Mouse (Mus musculus) megakaryocyte, embryonic 14.5 days (primary cell): ENCODE data around the gene Neo1. TPM values are rescaled to one million over a fixed set of nuclear protein-coding genes. Genes with fewer than 3 reads are reported as not detected.

ENCODE experiments used
- H3K27me3 ChIP-seq: replicated peaks from 2 replicates; pipeline ENCODE3; 2012; ENCODE audit warnings: inconsistent platforms
- H3K36me3 ChIP-seq: replicated peaks from 2 replicates; pipeline ENCODE3; 2012; ENCODE audit warnings: low read length, inconsistent platforms, mixed read lengths
- H3K4me1 ChIP-seq: 2 replicates; pipeline ENCODE4 v1.6.1; 2012; ENCODE audit warnings: inconsistent platforms
- H3K4me3 ChIP-seq: replicated peaks from 2 replicates; pipeline ENCODE3; 2012; ENCODE audit warnings: moderate library complexity, mild to moderate bottlenecking, inconsistent platforms
- H3K9me3 ChIP-seq: 2 replicates; pipeline ENCODE4 v1.6.1; 2012; ENCODE audit warnings: inconsistent platforms
- FLI1 ChIP-seq: IDR thresholded peaks from 2 replicates; pipeline ENCODE4 v1.6.1; 2012; ENCODE audit warnings: low read length, inconsistent platforms, mixed read lengths
- GATA1 ChIP-seq: IDR thresholded peaks from 3 replicates; pipeline ENCODE4 v1.6.1; 2012; ENCODE audit warnings: mixed read lengths, low read length, inconsistent platforms, borderline replicate concordance
- polyA plus RNA-seq: library from polyadenylated mRNA; stranded (reverse); fragments of >175 nt; gene quantifications from 2 replicates; pipeline ENCODE4 v1.2.3, GENCODE M21; 2012; ENCODE audit warnings: low replicate concordance; ENCODE audit not compliant: insufficient read depth

Neo1 gene
- polyA plus RNA-seq, 1 experiment: 0.37 TPM

DNA sequence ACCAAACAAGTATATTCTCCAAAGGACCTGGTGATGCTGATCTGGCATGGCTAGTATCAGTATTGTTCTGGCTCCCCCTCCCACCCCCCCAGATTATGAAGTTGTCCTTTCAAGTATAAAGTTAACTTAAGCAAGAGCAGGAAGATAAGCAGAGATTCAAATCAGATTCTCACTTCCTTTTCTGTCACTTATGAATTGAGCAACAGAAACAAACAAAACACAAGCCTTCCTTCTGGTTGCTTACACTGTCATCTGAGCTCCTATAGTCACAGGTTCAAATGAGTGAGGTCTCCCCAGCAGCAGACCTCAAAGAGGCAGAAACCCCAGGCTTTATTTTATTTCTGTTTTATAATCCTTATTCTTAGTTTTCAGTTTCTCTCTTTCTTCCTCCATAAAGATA is 136.6 kb downstream of the Neo1 start:
- Histone ChIP-seq H3K9me3 (no peaks in the 10 kb centered on the region), H3K36me3 (no peaks in the 10 kb centered on the region), H3K4me3 (no peak overlapping the region), H3K4me1 (no peaks in the 10 kb centered on the region), H3K27me3 (peaks cover 4% of the 10 kb centered on the region)
- TF ChIP-seq FLI1 (no peak), GATA1 (no peak)

GRCm38 (mm10) chr9:58891840-58892640 is 144.2 kb downstream of the Neo1 start:
- H3K4me1 ChIP-seq: no peaks in the 10 kb centered on the region
- no peak for TF ChIP-seq GATA1
- TF ChIP-seq FLI1: no peak
- H3K4me3 ChIP-seq: no peak overlapping the region
- peaks cover 3% of the 10 kb centered on the region for H3K27me3 ChIP-seq
- no peaks in the 10 kb centered on the region for H3K36me3 ChIP-seq
- peaks cover 3% of the 10 kb centered on the region; the same call in 1 of the 2 replicates for H3K9me3 ChIP-seq

DNA sequence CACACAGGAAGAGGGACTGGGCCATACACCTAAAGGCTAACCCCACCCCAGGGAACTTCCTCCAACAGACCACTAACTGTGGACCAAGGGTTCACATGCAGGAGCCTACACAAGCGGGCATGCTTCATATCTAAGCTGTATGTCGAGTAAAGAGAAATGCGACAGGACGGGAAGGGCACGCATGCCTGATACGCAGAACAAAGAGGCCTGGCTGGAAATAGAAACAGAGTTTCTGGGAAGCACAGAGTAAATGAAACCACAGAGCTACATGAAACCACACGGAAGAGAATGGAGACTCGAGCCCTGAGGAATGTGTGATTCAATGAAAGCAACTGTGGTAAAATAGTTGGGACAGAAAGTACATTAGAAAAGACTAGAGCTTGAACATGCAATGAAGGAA is 145.3 kb downstream of the Neo1 start:
- Histone ChIP-seq H3K4me3 (no peak overlapping the region), H3K36me3 (no peaks in the 10 kb centered on the region), H3K9me3 (peaks cover 3% of the 10 kb centered on the region; the same call in 1 of the 2 replicates), H3K4me1 (no peaks in the 10 kb centered on the region), H3K27me3 (peaks cover 6% of the 10 kb centered on the region)
- TF ChIP-seq GATA1 (no peak), FLI1 (no peak)

DNA sequence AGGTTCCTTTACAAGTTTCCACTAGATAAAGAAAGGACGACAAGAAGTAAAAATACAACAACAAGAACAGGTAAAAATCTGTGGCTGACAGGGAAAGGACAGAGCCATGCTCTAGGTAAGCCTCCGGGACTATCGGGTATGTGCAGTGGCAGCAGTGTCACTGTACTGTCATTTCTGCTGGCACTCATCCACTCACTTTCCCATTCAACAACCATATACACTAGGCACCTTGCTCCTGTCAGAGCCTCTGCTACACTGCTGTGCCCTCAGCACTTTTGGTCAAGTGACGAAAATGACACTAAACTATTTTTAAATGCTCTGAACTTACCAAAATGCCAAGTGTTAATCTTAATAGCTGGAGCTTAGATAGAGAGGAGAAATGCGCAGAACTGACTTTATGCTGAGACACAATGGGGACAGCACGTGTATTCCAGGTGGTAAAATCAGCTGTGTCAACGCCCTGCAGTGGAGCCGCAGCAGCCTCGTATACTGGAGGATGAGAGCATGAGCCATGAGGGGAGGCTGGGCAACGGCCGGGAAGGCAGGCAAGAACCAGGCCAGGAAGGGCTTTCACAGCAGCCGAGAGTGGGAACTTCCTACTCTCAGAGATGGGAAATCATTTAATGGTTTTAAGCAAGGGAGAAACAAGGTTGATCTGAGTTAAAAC is 146.3 kb downstream of the Neo1 start:
- Histone ChIP-seq H3K27me3 (peaks cover 6% of the 10 kb centered on the region), H3K36me3 (no peaks in the 10 kb centered on the region), H3K4me1 (no peaks in the 10 kb centered on the region), H3K4me3 (no peak overlapping the region), H3K9me3 (peaks cover 3% of the 10 kb centered on the region; the same call in 1 of the 2 replicates)
- no peak for TF ChIP-seq GATA1
- no peak for TF ChIP-seq FLI1

DNA sequence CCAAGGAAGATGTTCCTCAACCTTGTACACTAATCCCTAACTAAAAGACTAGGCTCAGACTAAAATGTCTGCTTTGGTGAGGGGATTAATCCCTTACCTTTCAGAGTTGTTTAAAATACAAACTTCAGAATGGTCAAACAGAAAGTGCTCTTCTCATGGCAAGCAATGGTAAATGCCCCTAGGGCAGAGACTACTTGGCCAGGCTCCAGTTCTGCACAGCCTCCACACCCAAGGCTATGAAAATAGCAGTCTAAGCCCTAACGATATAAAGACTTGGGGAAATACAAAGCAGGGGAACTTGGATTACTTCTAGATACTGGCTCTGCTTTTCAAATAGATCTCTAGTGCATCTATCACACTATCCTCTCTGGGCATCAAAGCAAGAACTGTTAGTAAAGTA is 153.6 kb downstream of the Neo1 start:
- Histone ChIP-seq H3K4me3 (no peak overlapping the region), H3K27me3 (peaks cover 29% of the 10 kb centered on the region), H3K36me3 (no peaks in the 10 kb centered on the region), H3K4me1 (no peaks in the 10 kb centered on the region), H3K9me3 (no peaks in the 10 kb centered on the region)
- TF ChIP-seq FLI1: no peak
- TF ChIP-seq GATA1: no peak

DNA sequence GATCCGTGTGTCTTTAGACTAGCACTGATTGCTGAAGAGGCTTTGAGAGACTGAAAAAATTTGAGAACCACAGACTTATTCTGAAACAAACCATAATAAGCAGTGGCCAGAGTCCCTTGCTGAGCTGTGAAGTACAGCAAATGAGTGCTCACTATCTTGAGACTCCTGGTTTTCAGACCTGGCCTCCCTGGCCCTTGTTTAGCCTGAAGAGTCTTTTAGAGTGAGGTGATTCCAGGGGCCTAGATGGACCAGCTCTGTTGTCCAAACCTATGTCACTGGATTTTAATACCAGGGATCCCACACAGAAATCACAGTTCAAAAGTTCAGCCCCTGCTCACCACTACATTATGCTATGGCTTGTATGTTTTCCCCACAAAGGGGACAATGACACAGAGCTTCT is 156.4 kb downstream of the Neo1 start:
- TF ChIP-seq GATA1: no peak
- no peaks in the 10 kb centered on the region for H3K4me1 ChIP-seq
- H3K9me3 ChIP-seq: no peaks in the 10 kb centered on the region
- no peak overlapping the region for H3K4me3 ChIP-seq
- H3K27me3 ChIP-seq: peaks cover 37% of the 10 kb centered on the region
- no peaks in the 10 kb centered on the region for H3K36me3 ChIP-seq

GRCm38 (mm10) chr9:58876946-58877625 is 159.2 kb downstream of the Neo1 start:
- Histone ChIP-seq H3K9me3 (no peaks in the 10 kb centered on the region), H3K4me3 (no peak overlapping the region), H3K36me3 (no peaks in the 10 kb centered on the region), H3K4me1 (peaks cover 4% of the 10 kb centered on the region; the same call in 1 of the 2 replicates), H3K27me3 (peaks cover 35% of the 10 kb centered on the region)
- no peak for TF ChIP-seq GATA1
- TF ChIP-seq FLI1: no peak

DNA sequence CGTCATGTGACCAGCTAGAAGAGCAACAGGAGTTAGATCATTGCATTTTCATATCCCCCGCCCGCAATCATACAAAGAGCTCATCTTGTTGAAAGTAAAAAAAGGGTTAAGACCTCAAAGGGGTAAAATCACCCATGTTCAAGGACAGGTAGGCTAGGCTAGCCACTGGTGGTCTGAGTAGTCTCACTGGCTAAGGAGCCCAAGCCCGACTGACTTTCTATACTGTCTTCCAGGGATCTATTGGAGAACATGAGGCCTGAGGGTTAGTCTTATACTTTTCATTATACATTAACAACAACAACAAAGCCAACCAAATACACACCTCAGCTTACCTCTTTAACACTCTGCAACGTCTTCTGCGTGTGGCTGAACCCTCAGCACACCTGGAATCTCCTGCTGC is 160.8 kb downstream of the Neo1 start:
- peaks cover 4% of the 10 kb centered on the region; the same call in 1 of the 2 replicates for H3K4me1 ChIP-seq

DNA sequence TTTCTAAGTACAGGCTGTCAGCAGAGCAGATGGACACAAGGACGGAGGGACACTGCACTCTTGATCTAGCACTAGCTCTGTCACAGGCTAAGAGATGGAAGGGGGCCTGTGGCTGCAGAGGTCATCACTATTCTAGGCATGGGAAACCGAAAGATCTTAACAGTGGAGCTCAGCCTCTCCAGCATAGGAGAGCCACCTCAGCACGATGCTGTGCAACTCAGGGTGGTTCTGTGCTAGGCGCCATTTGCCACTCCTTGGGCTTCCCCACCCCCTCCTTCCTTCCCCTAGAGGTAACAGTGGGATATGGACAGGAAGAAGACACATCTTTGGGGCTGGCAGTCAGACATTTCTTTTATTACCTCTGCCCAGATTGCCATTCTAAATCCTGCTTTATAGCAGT is 161.9 kb downstream of the Neo1 start:
- TF ChIP-seq FLI1: no peak
- TF ChIP-seq GATA1: no peak
- Histone ChIP-seq H3K9me3 (no peaks in the 10 kb centered on the region), H3K27me3 (peaks cover 46% of the 10 kb centered on the region), H3K4me1 (peaks cover 4% of the 10 kb centered on the region; the same call in 1 of the 2 replicates), H3K4me3 (no peak overlapping the region), H3K36me3 (no peaks in the 10 kb centered on the region)

More for the DNA sequence above, 160.8 kb downstream of the Neo1 start:
- H3K4me3 ChIP-seq: no peak overlapping the region
- TF ChIP-seq FLI1 (no peak), GATA1 (no peak)
- H3K36me3 ChIP-seq: no peaks in the 10 kb centered on the region
- H3K9me3 ChIP-seq: no peaks in the 10 kb centered on the region
- H3K27me3 ChIP-seq: peaks cover 43% of the 10 kb centered on the region

- TF ChIP-seq GATA1 (no peak), FLI1 (no peak)
- no peaks in the 10 kb centered on the region for H3K36me3 ChIP-seq
- peaks cover 46% of the 10 kb centered on the region for H3K27me3 ChIP-seq
- no peaks in the 10 kb centered on the region for H3K9me3 ChIP-seq
- H3K4me1 ChIP-seq: peaks cover 4% of the 10 kb centered on the region; the same call in 1 of the 2 replicates
- H3K4me3 ChIP-seq: no peak overlapping the region
Measured at GRCm38 (mm10) chr9:58873541-58874324, 162.5 kb downstream of the Neo1 start.
